Mouse (Mus musculus): ENCODE results near the gene Msl2. TPM values are rescaled to one million over a fixed set of nuclear protein-coding genes. Genes with fewer than 3 reads are reported as not detected.

Gene Msl2
- polyA plus RNA-seq, 1 experiment from 2014 or later: 6.2 TPM

GRCm38 (mm10) chr9:101069781-101070180, 4.1 kb upstream of the Msl2 start:
- Histone ChIP-seq H3K4me3 (ENCODE audit: low read depth, low read length) (no peak overlapping the region), H3K36me3 (ENCODE audit: control insufficient read depth, insufficient read depth, low read length) (no peaks in the 10 kb centered on the region), H3K4me2 (ENCODE audit: low read depth, low read length) (no peak overlapping the region), H3K27ac (replicated peaks; ENCODE audit: low read depth, low read length) (no peak overlapping the region), H3K4me1 (ENCODE audit: control insufficient read depth, insufficient read depth, low read length) (peaks cover 3% of the 10 kb centered on the region; the same call in 1 of the 2 replicates), H3K9me3 (ENCODE audit: control insufficient read depth, low read length) (peaks cover 4% of the 10 kb centered on the region; the same call in 1 of the 2 replicates), H3K27me3 (replicated peaks; ENCODE audit: control insufficient read depth, insufficient read depth, low read length) (no peaks in the 10 kb centered on the region), H3K9ac (ENCODE audit: low read depth, low read length) (no peak overlapping the region)
- ATAC-seq (ENCODE audit: low read depth) (no peak), DNase-seq (ENCODE audit: low spot score) (no peak)
- whole genome bisulfite sequencing: 94% methylated on average over 3 of the region's 3 CpGs

GRCm38 (mm10) chr9:101072506-101072905, 1.4 kb upstream of the Msl2 start:
- H3K27me3 ChIP-seq (replicated peaks; ENCODE audit: control insufficient read depth, insufficient read depth, low read length): no peaks in the 10 kb centered on the region
- peaks cover 4% of the 10 kb centered on the region; the same call in 1 of the 2 replicates for H3K9me3 ChIP-seq (ENCODE audit: control insufficient read depth, low read length)
- 48% methylated on average over 5 of the region's 5 CpGs for WGBS
- H3K36me3 ChIP-seq (ENCODE audit: control insufficient read depth, insufficient read depth, low read length): no peaks in the 10 kb centered on the region
- H3K4me3 ChIP-seq (ENCODE audit: low read depth, low read length): peak overlapping the region; percentile 99
- peaks cover 5% of the 10 kb centered on the region; the same call in 1 of the 2 replicates for H3K4me1 ChIP-seq (ENCODE audit: control insufficient read depth, insufficient read depth, low read length)
- 0 out of 2 replicates have a peak overlapping the region, but pooled peaks have one; percentile 33 for H3K27ac ChIP-seq (replicated peaks; ENCODE audit: low read depth, low read length)
- ATAC-seq (ENCODE audit: low read depth) (no peak), DNase-seq (ENCODE audit: low spot score) (no peak)
- H3K9ac ChIP-seq (ENCODE audit: low read depth, low read length): peak overlapping the region; percentile 35; the same call in 1 of the 2 replicates
- peak overlapping the region; percentile 80 for H3K4me2 ChIP-seq (ENCODE audit: low read depth, low read length)

GRCm38 (mm10) chr9:101073041-101073986, 587 bp upstream of the Msl2 start:
- Histone ChIP-seq H3K4me3 (ENCODE audit: low read depth, low read length) (peak overlapping the region; percentile 99), H3K36me3 (ENCODE audit: control insufficient read depth, insufficient read depth, low read length) (no peaks in the 10 kb centered on the region), H3K4me1 (ENCODE audit: control insufficient read depth, insufficient read depth, low read length) (peaks cover 11% of the 10 kb centered on the region), H3K9ac (ENCODE audit: low read depth, low read length) (peak overlapping the region; percentile 91), H3K27ac (replicated peaks; ENCODE audit: low read depth, low read length) (peak overlapping the region; percentile 95), H3K9me3 (ENCODE audit: control insufficient read depth, low read length) (peaks cover 4% of the 10 kb centered on the region; the same call in 1 of the 2 replicates), H3K27me3 (replicated peaks; ENCODE audit: control insufficient read depth, insufficient read depth, low read length) (no peaks in the 10 kb centered on the region), H3K4me2 (ENCODE audit: low read depth, low read length) (peak overlapping the region; percentile 80)
- WGBS: 2% methylated on average over 40 of the region's 65 CpGs
- ATAC-seq (ENCODE audit: low read depth) (peak; percentile 95), DNase-seq (ENCODE audit: low spot score) (peak; percentile 99)

- peak overlapping the region; percentile 100 for H3K27ac ChIP-seq (replicated peaks; ENCODE audit: low read depth, low read length)
- ATAC-seq (ENCODE audit: low read depth): peak; percentile 81
- H3K27me3 ChIP-seq (replicated peaks; ENCODE audit: control insufficient read depth, insufficient read depth, low read length): no peaks in the 10 kb centered on the region
- peak overlapping the region; percentile 85 for H3K4me2 ChIP-seq (ENCODE audit: low read depth, low read length)
- peaks cover 4% of the 10 kb centered on the region; the same call in 1 of the 2 replicates for H3K9me3 ChIP-seq (ENCODE audit: control insufficient read depth, low read length)
- H3K9ac ChIP-seq (ENCODE audit: low read depth, low read length): peak overlapping the region; percentile 99
- peak; percentile 89 for DNase-seq (ENCODE audit: low spot score)
- 0% methylated on average over 27 of the region's 100 CpGs for WGBS
- H3K36me3 ChIP-seq (ENCODE audit: control insufficient read depth, insufficient read depth, low read length): no peaks in the 10 kb centered on the region
- peaks cover 23% of the 10 kb centered on the region for H3K4me1 ChIP-seq (ENCODE audit: control insufficient read depth, insufficient read depth, low read length)
- peak overlapping the region; percentile 99 for H3K4me3 ChIP-seq (ENCODE audit: low read depth, low read length)
Measured at GRCm38 (mm10) chr9:101074332-101075021, 576 bp downstream of the Msl2 start.

- peak overlapping the region; percentile 99 for H3K4me3 ChIP-seq (ENCODE audit: low read depth, low read length)
- H3K27me3 ChIP-seq (replicated peaks; ENCODE audit: control insufficient read depth, insufficient read depth, low read length): no peaks in the 10 kb centered on the region
- no peak for ATAC-seq (ENCODE audit: low read depth)
- no peaks in the 10 kb centered on the region for H3K36me3 ChIP-seq (ENCODE audit: control insufficient read depth, insufficient read depth, low read length)
- WGBS: under 1% methylated on average over 25 of the region's 25 CpGs
- H3K9ac ChIP-seq (ENCODE audit: low read depth, low read length): peak overlapping the region; percentile 99
- peak overlapping the region; percentile 100 for H3K27ac ChIP-seq (replicated peaks; ENCODE audit: low read depth, low read length)
- H3K4me1 ChIP-seq (ENCODE audit: control insufficient read depth, insufficient read depth, low read length): peaks cover 23% of the 10 kb centered on the region
- H3K9me3 ChIP-seq (ENCODE audit: control insufficient read depth, low read length): no peaks in the 10 kb centered on the region
- H3K4me2 ChIP-seq (ENCODE audit: low read depth, low read length): peak overlapping the region; percentile 85
- DNase-seq (ENCODE audit: low spot score): peak; percentile 36
Measured at GRCm38 (mm10) chr9:101075091-101075581, 1.2 kb downstream of the Msl2 start.

- WGBS: under 1% methylated on average over 8 of the region's 8 CpGs
- Histone ChIP-seq H3K27ac (replicated peaks; ENCODE audit: low read depth, low read length) (no peak overlapping the region), H3K4me2 (ENCODE audit: low read depth, low read length) (peak overlapping the region; percentile 85)
Measured at GRCm38 (mm10) chr9:101075694-101076093, 1.8 kb downstream of the Msl2 start.

GRCm38 (mm10) chr9:101076095-101076875, 2.4 kb downstream of the Msl2 start:
- H3K27me3 ChIP-seq (replicated peaks; ENCODE audit: control insufficient read depth, insufficient read depth, low read length): no peaks in the 10 kb centered on the region
- H3K9ac ChIP-seq (ENCODE audit: low read depth, low read length): peak overlapping the region; percentile 99
- under 1% methylated on average over 18 of the region's 18 CpGs for WGBS
- H3K9me3 ChIP-seq (ENCODE audit: control insufficient read depth, low read length): no peaks in the 10 kb centered on the region
- no peaks in the 10 kb centered on the region for H3K36me3 ChIP-seq (ENCODE audit: control insufficient read depth, insufficient read depth, low read length)
- DNase-seq (ENCODE audit: low spot score) (peak; percentile 44), ATAC-seq (ENCODE audit: low read depth) (no peak)
- peak overlapping the region; percentile 85 for H3K4me2 ChIP-seq (ENCODE audit: low read depth, low read length)
- no peak overlapping the region for H3K27ac ChIP-seq (replicated peaks; ENCODE audit: low read depth, low read length)
- peaks cover 23% of the 10 kb centered on the region for H3K4me1 ChIP-seq (ENCODE audit: control insufficient read depth, insufficient read depth, low read length)
- H3K4me3 ChIP-seq (ENCODE audit: low read depth, low read length): peak overlapping the region; percentile 99

More at GRCm38 (mm10) chr9:101075694-101076093, 1.8 kb downstream of the Msl2 start:
- Histone ChIP-seq H3K4me1 (ENCODE audit: control insufficient read depth, insufficient read depth, low read length) (peaks cover 23% of the 10 kb centered on the region), H3K27me3 (replicated peaks; ENCODE audit: control insufficient read depth, insufficient read depth, low read length) (no peaks in the 10 kb centered on the region), H3K4me3 (ENCODE audit: low read depth, low read length) (peak overlapping the region; percentile 99), H3K36me3 (ENCODE audit: control insufficient read depth, insufficient read depth, low read length) (no peaks in the 10 kb centered on the region), H3K9ac (ENCODE audit: low read depth, low read length) (peak overlapping the region; percentile 99), H3K9me3 (ENCODE audit: control insufficient read depth, low read length) (no peaks in the 10 kb centered on the region)
- DNase-seq (ENCODE audit: low spot score) (no peak), ATAC-seq (ENCODE audit: low read depth) (no peak)

GRCm38 (mm10) chr9:101077486-101077885, 3.6 kb downstream of the Msl2 start:
- Histone ChIP-seq H3K9ac (ENCODE audit: low read depth, low read length) (peak overlapping the region; percentile 99), H3K27ac (replicated peaks; ENCODE audit: low read depth, low read length) (no peak overlapping the region), H3K4me1 (ENCODE audit: control insufficient read depth, insufficient read depth, low read length) (peaks cover 23% of the 10 kb centered on the region), H3K4me3 (ENCODE audit: low read depth, low read length) (peak overlapping the region; percentile 99), H3K36me3 (ENCODE audit: control insufficient read depth, insufficient read depth, low read length) (no peaks in the 10 kb centered on the region), H3K27me3 (replicated peaks; ENCODE audit: control insufficient read depth, insufficient read depth, low read length) (no peaks in the 10 kb centered on the region), H3K4me2 (ENCODE audit: low read depth, low read length) (peak overlapping the region; percentile 85), H3K9me3 (ENCODE audit: control insufficient read depth, low read length) (no peaks in the 10 kb centered on the region)
- ATAC-seq (ENCODE audit: low read depth): no peak
- DNase-seq (ENCODE audit: low spot score): peak; percentile 32

Measured in embryonic facial prominence, embryonic 14.5 days (tissue).